14 mouse cellular contexts compared by ENCODE assay signal in genomic region chr16:35215047-35215446, GRCm38 (mm10).
DNase-seq lines count a peak whose midpoint lies in the region; ATAC-seq and TF ChIP-seq lines count a peak whose summit lies in the region.
"Had no signal": no experiment of that assay in that cellular context is flagged by ENCODE, and none has a peak within 500 bp of the region (broad histone marks: within the 10 kb centered on the region; RNA-seq: fewer than 3 reads in every experiment).

No protein-coding gene starts in this region.

- TF ChIP-seq CTCF in stomach, postnatal 0 days (IDR thresholded peaks at IDR 0.05; ENCODE audit: low read depth): no peak

- ATAC-seq in heart, embryonic 12.5 days (ENCODE audit: insufficient number of reproducible peaks, low FRiP score): peak; percentile 52; the same call in 1 of the 2 replicates
- peak; percentile 62 for ATAC-seq in lung, embryonic 16.5 days (ENCODE audit: low read depth)
- ATAC-seq in stomach, postnatal 0 days (ENCODE audit: low FRiP score, low TSS enrichment): peak; percentile 57; the same call in 1 of the 2 replicates
- ATAC-seq: inflammation-experienced regulatory T-cells, adult 6 months had no signal

- H3K27me3 ChIP-seq in heart, embryonic 12.5 days (replicated peaks): no peaks in the 10 kb centered on the region
- H3K27me3 ChIP-seq in lung, embryonic 16.5 days (ENCODE audit: control insufficient read depth, insufficient read depth, low read depth, low read length): no peaks in the 10 kb centered on the region
- H3K27me3 ChIP-seq in stomach, postnatal 0 days (ENCODE audit: control insufficient read depth, insufficient read depth, low read length): no peaks in the 10 kb centered on the region
- H3K27me3 ChIP-seq: neural tube, embryonic 12.5 days had no signal

- H3K4me1 ChIP-seq in heart, embryonic 12.5 days (replicated peaks): peaks cover 77% of the 10 kb centered on the region
- H3K4me1 ChIP-seq in lung, embryonic 16.5 days (replicated peaks; ENCODE audit: control insufficient read depth, insufficient read depth, low read length): peaks cover 29% of the 10 kb centered on the region
- no peaks in the 10 kb centered on the region for H3K4me1 ChIP-seq in stomach, postnatal 0 days (replicated peaks; ENCODE audit: control insufficient read depth, insufficient read depth)
- H3K4me1 ChIP-seq: neural tube, embryonic 12.5 days had no signal

- peak overlapping the region; percentile 11; the same call in 1 of the 2 replicates for H3K4me2 ChIP-seq in heart, embryonic 12.5 days
- no peak overlapping the region for H3K4me2 ChIP-seq in lung, embryonic 16.5 days (ENCODE audit: low read depth, low read length)
- H3K4me2 ChIP-seq in stomach, postnatal 0 days (replicated peaks; ENCODE audit: low read depth): no peak overlapping the region
- H3K4me2 ChIP-seq: neural tube, embryonic 12.5 days had no signal

- no peak overlapping the region for H3K4me3 ChIP-seq in heart, embryonic 12.5 days
- H3K4me3 ChIP-seq in lung, embryonic 16.5 days (ENCODE audit: low read length): no peak overlapping the region
- no peak overlapping the region for H3K4me3 ChIP-seq in stomach, postnatal 0 days (ENCODE audit: low read depth, low read length)
- H3K4me3 ChIP-seq: neural tube, embryonic 12.5 days had no signal

- no peak overlapping the region for H3K9ac ChIP-seq in heart, embryonic 12.5 days
- H3K9ac ChIP-seq in lung, embryonic 16.5 days (ENCODE audit: low read length): no peak overlapping the region
- no peak overlapping the region for H3K9ac ChIP-seq in stomach, postnatal 0 days (ENCODE audit: low read length)
- H3K9ac ChIP-seq: neural tube, embryonic 12.5 days had no signal

- H3K9me3 ChIP-seq in heart, embryonic 12.5 days (replicated peaks): no peaks in the 10 kb centered on the region
- no peaks in the 10 kb centered on the region for H3K9me3 ChIP-seq in lung, embryonic 16.5 days (ENCODE audit: control insufficient read depth, low read length)
- no peaks in the 10 kb centered on the region for H3K9me3 ChIP-seq in stomach, postnatal 0 days (ENCODE audit: control insufficient read depth, low read length)
- H3K9me3 ChIP-seq: G1E; neural tube, embryonic 12.5 days had no signal

- peak overlapping the region; percentile 93 for H3K27ac ChIP-seq in heart, embryonic 12.5 days (ENCODE audit: poor library complexity, severe bottlenecking)
- H3K27ac ChIP-seq in lung, embryonic 16.5 days (ENCODE audit: low read length): peak overlapping the region; percentile 83
- peak overlapping the region; percentile 92 for H3K27ac ChIP-seq in stomach, postnatal 0 days (replicated peaks)
- H3K27ac ChIP-seq: neural tube, embryonic 12.5 days had no signal

- 22% methylated on average over 7 of the region's 7 CpGs for WGBS in heart, embryonic 12.5 days
- WGBS in lung, embryonic 16.5 days: 9% methylated on average over 7 of the region's 7 CpGs
- 30% methylated on average over 7 of the region's 7 CpGs for WGBS in stomach, postnatal 0 days

- TF ChIP-seq EP300 in stomach, postnatal 0 days (optimal IDR thresholded peaks at IDR 0.05): no peak

- no peaks in the 10 kb centered on the region for H3K36me3 ChIP-seq in heart, embryonic 12.5 days
- no peaks in the 10 kb centered on the region for H3K36me3 ChIP-seq in lung, embryonic 16.5 days (ENCODE audit: control insufficient read depth, insufficient read depth, low read length)
- H3K36me3 ChIP-seq in stomach, postnatal 0 days (ENCODE audit: control insufficient read depth, insufficient read depth, low read length): no peaks in the 10 kb centered on the region
- H3K36me3 ChIP-seq: G1E; neural tube, embryonic 12.5 days had no signal

- DNase-seq in heart, adult 8-10 months (ENCODE audit: low spot score): no peak
- DNase-seq in lung, adult 18-20 months: no peak
- DNase-seq in heart, postnatal 4 days: peak; percentile 67
- DNase-seq in stomach, postnatal 0 days (ENCODE audit: low spot score): no peak
- no peak for DNase-seq in spleen, postnatal 10 days (ENCODE audit: low spot score in 2 of 2)
- DNase-seq in right cerebral cortex, postnatal 14 days: no peak
- DNase-seq: adrenal gland, postnatal 25 days; cerebellum, adult 9-11 months; lung, adult 2 months had no signal
